Mouse (Mus musculus) limb, embryonic 14.5 days (tissue): ENCODE data around the gene 1700001O22Rik. TPM values are rescaled to one million over a fixed set of nuclear protein-coding genes. Genes with fewer than 3 reads are reported as not detected.

Experiments used
- ATAC-seq: fragments of 200-750 bp; cut with Nextera tagmentation; 2 replicates; pipeline ENCODE4 v1.8.0; 2017; ENCODE audit warnings: low read depth, moderate number of reproducible peaks, moderate TSS enrichment; ENCODE audit not compliant: low FRiP score
- DNase-seq: peaks from one replicate; pipeline ENCODE4 v3.0.0-alpha.2; 2015; ENCODE audit warnings: low spot score
- H3K27ac ChIP-seq: fragments of 300-500 bp; sonication (generic); replicated peaks from 2 replicates; pipeline ENCODE4 v1.5.1; 2014; ENCODE audit warnings: low read depth, mild to moderate bottlenecking, low read length, moderate library complexity, mixed read lengths
- H3K27me3 ChIP-seq: fragments of 300-500 bp; sonication (generic); 2 replicates; pipeline ENCODE4 v1.6.1; 2014; ENCODE audit warnings: low read length, mixed read lengths; ENCODE audit not compliant: control insufficient read depth, insufficient read depth
- H3K36me3 ChIP-seq: fragments of 300-500 bp; sonication (generic); 2 replicates; pipeline ENCODE4 v1.6.1; 2014; ENCODE audit warnings: mild to moderate bottlenecking, low read length, moderate library complexity, mixed read lengths; ENCODE audit not compliant: control insufficient read depth, insufficient read depth
- H3K4me1 ChIP-seq: fragments of 300-500 bp; sonication (generic); 2 replicates; pipeline ENCODE4 v1.6.1; 2014; ENCODE audit warnings: antibody characterized with exemption, low read length, mixed read lengths; ENCODE audit not compliant: control insufficient read depth, insufficient read depth
- H3K4me2 ChIP-seq: fragments of 300-500 bp; sonication (generic); replicated peaks from 2 replicates; pipeline ENCODE4 v1.6.1; 2014; ENCODE audit warnings: low read depth, mild to moderate bottlenecking, low read length, moderate library complexity; ENCODE audit not compliant: severe bottlenecking
- H3K4me3 ChIP-seq: fragments of 300-500 bp; sonication (generic); replicated peaks from 2 replicates; pipeline ENCODE4 v1.5.1; 2014; ENCODE audit warnings: low read length
- H3K9ac ChIP-seq: fragments of 300-500 bp; sonication (generic); 2 replicates; pipeline ENCODE4 v1.6.1; 2014; ENCODE audit warnings: mild to moderate bottlenecking, low read depth, low read length, moderate library complexity; ENCODE audit not compliant: severe bottlenecking
- H3K9me3 ChIP-seq: fragments of 300-500 bp; sonication (generic); 2 replicates; pipeline ENCODE4 v1.6.1; 2016; ENCODE audit warnings: low read length; ENCODE audit not compliant: control insufficient read depth
- POLR2A ChIP-seq: fragments of 200-500 bp; IDR thresholded peaks from 2 replicates; pipeline ENCODE4 v1.8.0; 2012; ENCODE audit warnings: inconsistent platforms, mild to moderate bottlenecking, moderate library complexity, borderline replicate concordance; ENCODE audit not compliant: insufficient read depth, insufficient read length; ENCODE audit errors: extremely low read depth
- WGBS: fragments of 180-500 bp; shearing (Covaris S2); extraction: QIAGEN DNeasy Blood & Tissue Kit; methylation state at CpG from one replicate; pipeline ENCODE4 v1.1.7; 2014; 5-methylcytosine and 5-hydroxymethylcytosine counted together
- polyA plus RNA-seq, 2 experiments: library from polyadenylated mRNA; depleted of rRNA in 1 of 2; stranded (reverse) in 1 of 2; unstranded in 1 of 2; fragments of >200 nt; fragmentation: Nextera tagmentation in 1 of 2; extraction: Ambion mirVana in 1 of 2; gene quantifications; 2 replicates each; pipeline versions ENCODE4 v1.2.1 to v1.2.3; 2012 to 2014

The 1700001O22Rik gene
- polyA plus RNA-seq, 2 experiments: 3.4 TPM

GRCm38 (mm10) chr2:30795889-30796275 is 7.6 kb downstream of the 1700001O22Rik start:
- H3K9ac ChIP-seq: no peak overlapping the region
- TF ChIP-seq POLR2A: no peak
- peak overlapping the region; percentile 44 for H3K4me2 ChIP-seq
- DNase-seq: no peak
- H3K4me1 ChIP-seq: peaks cover 19% of the 10 kb centered on the region
- 57% methylated on average over 5 of the region's 5 CpGs for WGBS
- H3K36me3 ChIP-seq: no peaks in the 10 kb centered on the region
- H3K4me3 ChIP-seq: peak overlapping the region; percentile 26
- H3K27ac ChIP-seq: 0 out of 2 replicates have a peak overlapping the region, but pooled peaks have one; percentile 48
- no peaks in the 10 kb centered on the region for H3K9me3 ChIP-seq
- H3K27me3 ChIP-seq: no peaks in the 10 kb centered on the region
- ATAC-seq: no peak

DNA sequence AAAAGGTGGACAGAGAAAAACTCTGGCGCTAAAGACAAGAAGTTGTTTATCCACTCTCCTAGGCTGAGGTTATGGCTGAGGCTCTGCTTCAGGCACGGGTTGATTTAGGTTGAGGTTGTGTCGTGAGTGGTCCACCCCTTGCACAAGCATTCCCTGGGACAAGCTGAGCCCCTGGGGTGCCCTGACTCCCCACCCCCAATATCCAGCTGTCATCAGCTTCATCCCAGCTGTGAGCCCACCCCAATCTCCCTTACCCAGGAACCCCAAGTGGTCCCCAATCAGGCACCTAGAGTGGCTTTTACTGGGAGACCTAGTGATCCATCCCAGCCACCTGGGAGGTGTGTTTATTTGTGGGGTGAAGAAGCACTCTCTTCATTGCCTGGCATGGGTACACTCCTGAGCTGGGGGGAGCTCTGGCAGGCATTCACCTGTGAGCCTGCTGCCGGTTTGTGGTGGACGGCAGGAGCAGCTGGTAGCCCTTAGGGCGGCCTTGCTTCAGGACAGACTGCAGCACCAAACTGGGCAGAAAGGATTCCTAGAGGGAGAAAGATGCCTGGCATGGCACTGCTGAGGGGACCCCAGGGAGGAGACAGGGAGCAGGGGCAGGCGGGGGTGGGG is 8.1 kb downstream of the 1700001O22Rik start:
- H3K4me2 ChIP-seq: peak overlapping the region; percentile 60
- no peaks in the 10 kb centered on the region for H3K9me3 ChIP-seq
- H3K27me3 ChIP-seq: no peaks in the 10 kb centered on the region
- H3K4me3 ChIP-seq: peak overlapping the region; percentile 38
- DNase-seq: no peak
- no peak overlapping the region for H3K27ac ChIP-seq
- no peaks in the 10 kb centered on the region for H3K36me3 ChIP-seq
- peaks cover 19% of the 10 kb centered on the region for H3K4me1 ChIP-seq
- 52% methylated on average over 7 of the region's 7 CpGs for WGBS
- no peak for TF ChIP-seq POLR2A
- no peak for ATAC-seq
- no peak overlapping the region for H3K9ac ChIP-seq

DNA sequence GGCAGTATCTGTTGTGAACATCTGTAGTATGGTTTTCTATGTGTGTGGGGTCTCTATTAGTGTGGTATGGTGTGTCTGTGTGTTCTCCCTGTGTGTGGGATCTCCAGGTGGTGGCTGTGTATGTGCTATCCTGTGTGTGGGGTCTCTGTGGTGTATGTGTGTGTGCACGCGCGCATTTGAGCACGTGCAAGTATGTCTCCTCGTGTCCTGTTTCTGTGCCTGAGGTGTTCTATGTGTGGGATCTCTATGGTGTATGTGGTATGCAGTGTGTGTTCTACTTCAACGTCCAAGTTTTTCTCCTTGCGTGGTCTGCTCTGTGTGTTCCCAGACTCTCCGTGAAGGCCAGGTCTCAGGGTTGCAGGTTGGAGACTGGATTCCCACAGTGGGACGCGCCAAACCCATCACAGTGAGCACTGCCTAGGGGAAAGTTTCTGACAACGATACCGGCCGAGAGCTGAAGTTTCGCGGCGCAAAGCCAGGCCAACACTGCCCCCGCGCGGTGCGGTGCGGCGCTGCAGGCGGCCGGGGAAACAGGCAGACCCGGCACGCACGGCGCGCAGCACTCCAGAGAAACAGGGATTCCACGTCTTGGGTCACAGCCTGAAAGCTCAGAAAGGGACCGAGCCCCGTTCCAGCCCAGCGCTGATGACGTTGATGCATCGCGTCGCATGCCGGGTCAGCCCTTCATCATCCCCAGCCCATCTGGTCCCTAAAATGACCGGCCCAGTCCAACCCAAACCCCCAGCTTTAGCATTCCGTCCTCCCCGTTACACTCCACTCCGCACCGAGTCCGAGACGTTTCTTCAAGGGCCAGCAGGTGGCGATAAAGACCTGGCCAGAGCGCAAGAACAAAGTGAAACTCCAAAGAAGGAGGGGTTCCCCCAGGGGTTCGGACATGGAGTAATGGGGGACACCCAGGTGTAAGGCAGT is 9.0 kb downstream of the 1700001O22Rik start:
- ATAC-seq (peak; percentile 81), DNase-seq (peak; percentile 87)
- H3K9me3 ChIP-seq: no peaks in the 10 kb centered on the region
- peak overlapping the region; percentile 55 for H3K9ac ChIP-seq
- peak overlapping the region; percentile 60 for H3K4me2 ChIP-seq
- H3K27ac ChIP-seq: peak overlapping the region; percentile 70
- H3K4me3 ChIP-seq: peak overlapping the region; percentile 38
- no peaks in the 10 kb centered on the region for H3K36me3 ChIP-seq
- peaks cover 19% of the 10 kb centered on the region for H3K4me1 ChIP-seq
- no peaks in the 10 kb centered on the region for H3K27me3 ChIP-seq
- TF ChIP-seq POLR2A: 0 out of 2 replicates have a peak, but pooled peaks have one; percentile 15
- WGBS: 6% methylated on average over 48 of the region's 48 CpGs

DNA sequence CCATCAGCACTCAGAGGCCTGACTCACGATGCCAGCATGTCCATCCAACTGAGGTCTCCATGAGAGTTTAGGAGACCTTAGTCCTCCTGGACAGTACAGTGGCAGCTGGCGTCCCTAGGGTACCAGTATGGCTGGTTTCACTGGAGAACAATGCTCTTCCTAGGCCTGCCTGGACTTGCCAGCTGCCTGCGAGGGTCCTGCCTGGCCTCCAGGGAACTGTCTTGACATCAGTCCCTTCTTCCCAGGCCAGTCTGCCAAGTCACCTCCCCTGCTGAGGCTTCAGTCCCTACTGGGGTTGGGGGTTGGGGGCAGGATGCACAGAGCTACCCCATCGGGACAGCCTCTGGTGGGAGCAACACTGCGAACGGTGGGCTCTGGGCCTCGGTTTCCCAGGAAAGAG is 11.4 kb downstream of the 1700001O22Rik start:
- H3K4me3 ChIP-seq: no peak overlapping the region
- H3K4me1 ChIP-seq: peaks cover 22% of the 10 kb centered on the region
- ATAC-seq: no peak
- H3K36me3 ChIP-seq: no peaks in the 10 kb centered on the region
- TF ChIP-seq POLR2A: no peak
- H3K4me2 ChIP-seq: no peak overlapping the region
- H3K9me3 ChIP-seq: no peaks in the 10 kb centered on the region
- 78% methylated on average over 7 of the region's 7 CpGs for WGBS
- no peak for DNase-seq
- no peak overlapping the region for H3K27ac ChIP-seq
- no peaks in the 10 kb centered on the region for H3K27me3 ChIP-seq
- H3K9ac ChIP-seq: no peak overlapping the region

DNA sequence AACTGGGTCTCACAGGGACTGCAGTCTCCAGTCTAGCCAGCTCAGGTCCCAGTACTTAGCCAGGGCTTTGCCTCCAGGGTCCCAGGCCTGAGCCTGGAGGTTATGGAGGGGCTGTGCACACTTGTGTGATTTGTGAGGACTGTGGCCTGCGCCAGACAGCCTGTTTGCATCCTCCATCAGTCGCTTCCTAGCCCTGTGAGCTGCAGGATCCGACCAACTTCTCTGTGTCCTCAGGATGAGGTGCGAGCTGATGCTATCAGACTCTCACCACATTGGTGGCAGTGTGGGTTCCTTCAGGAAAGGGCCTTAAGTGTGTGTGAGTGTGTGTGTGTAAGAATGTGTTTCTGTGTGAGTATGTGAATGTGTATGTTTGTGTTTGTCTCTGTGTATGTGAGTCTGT is 16.0 kb downstream of the 1700001O22Rik start:
- no peak overlapping the region for H3K4me3 ChIP-seq
- no peaks in the 10 kb centered on the region for H3K36me3 ChIP-seq
- ATAC-seq (no peak), DNase-seq (no peak)
- no peak overlapping the region for H3K27ac ChIP-seq
- no peaks in the 10 kb centered on the region for H3K9me3 ChIP-seq
- TF ChIP-seq POLR2A: no peak
- H3K27me3 ChIP-seq: no peaks in the 10 kb centered on the region
- WGBS: 51% methylated on average over 4 of the region's 4 CpGs
- H3K4me1 ChIP-seq: peaks cover 27% of the 10 kb centered on the region
- H3K9ac ChIP-seq: no peak overlapping the region
- H3K4me2 ChIP-seq: no peak overlapping the region
